Mouse (Mus musculus) bone marrow, adult 2 months (tissue): ENCODE measurements around the gene Hsd17b3.

ENCODE experiments used
- CTCF ChIP-seq: fragments of 200-500 bp; IDR thresholded peaks from 2 replicates; pipeline ENCODE4 v1.5.1; 2011; ENCODE audit warnings: low read length, control low read depth; ENCODE audit not compliant: control insufficient read depth, insufficient read depth
- POLR2A ChIP-seq: fragments of 200-500 bp; IDR thresholded peaks from 2 replicates; pipeline ENCODE4 v1.6.1; 2011; ENCODE audit warnings: low read depth, mild to moderate bottlenecking, control low read depth, low read length, borderline replicate concordance; ENCODE audit not compliant: control insufficient read depth

DNA sequence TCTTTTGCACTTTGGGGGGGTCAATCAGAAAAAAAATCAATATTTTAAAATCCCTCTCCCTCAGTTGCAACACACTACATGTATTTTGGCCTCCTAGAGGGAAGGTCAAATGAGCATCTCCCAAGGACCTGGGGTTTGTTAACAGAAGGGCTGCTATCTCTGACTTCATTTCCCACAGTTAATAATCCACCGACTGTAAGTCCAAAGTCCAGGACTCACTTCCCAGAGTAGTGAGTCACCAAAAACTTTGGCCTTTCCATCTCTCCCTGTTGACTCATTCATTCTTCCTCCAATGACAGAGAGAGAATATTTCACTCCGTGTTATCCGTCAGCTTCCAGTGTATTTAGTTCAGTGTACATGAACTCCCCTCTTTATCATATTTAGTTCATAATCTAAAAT, 16.7 kb upstream of the Hsd17b3 start:
- TF ChIP-seq CTCF (no peak), POLR2A (no peak)
